Mouse (Mus musculus) liver, embryonic 11.5 days (tissue): ENCODE measurements at regions not wholly inside any gene's neighbourhood (a gene's known extent, or its start where the extent isn't known, plus 50 kb on each side); places are given as distances from the start of the nearest gene placed in this dataset.

Experiments used
- ATAC-seq: fragments of 200-750 bp; cut with Nextera tagmentation; replicated peaks from 2 replicates; pipeline ENCODE4 v1.8.0; 2017; ENCODE audit warnings: moderate number of reproducible peaks, mild to moderate bottlenecking, moderate TSS enrichment, moderate library complexity; ENCODE audit not compliant: low FRiP score
- DNase-seq: peaks from one replicate; pipeline ENCODE4 v3.0.0-alpha.2; 2017; ENCODE audit warnings: low spot score
- H3K27ac ChIP-seq: fragments of 300-500 bp; sonication (generic); 2 replicates; pipeline ENCODE4 v1.5.1; 2014; ENCODE audit warnings: mild to moderate bottlenecking, low read depth, low read length, control low read depth
- H3K27me3 ChIP-seq: fragments of 300-500 bp; sonication (generic); replicated peaks from 2 replicates; pipeline ENCODE4 v1.6.1; 2014; ENCODE audit warnings: low read length, mixed read lengths; ENCODE audit not compliant: control insufficient read depth, insufficient read depth
- H3K36me3 ChIP-seq: fragments of 300-500 bp; sonication (generic); 2 replicates; pipeline ENCODE4 v1.6.1; 2014; ENCODE audit warnings: mild to moderate bottlenecking, low read length, moderate library complexity, mixed read lengths; ENCODE audit not compliant: control insufficient read depth, insufficient read depth
- H3K4me1 ChIP-seq: fragments of 300-500 bp; sonication (generic); replicated peaks from 2 replicates; pipeline ENCODE4 v1.6.1; 2014; ENCODE audit warnings: low read length, mixed read lengths; ENCODE audit not compliant: control insufficient read depth, insufficient read depth
- H3K4me2 ChIP-seq: fragments of 300-500 bp; sonication (generic); 2 replicates; pipeline ENCODE4 v1.6.1; 2014; ENCODE audit warnings: mild to moderate bottlenecking, control low read depth, moderate library complexity
- H3K4me3 ChIP-seq: fragments of 300-500 bp; sonication (generic); 2 replicates; pipeline ENCODE4 v1.5.1; 2014; ENCODE audit warnings: low read depth, low read length, control low read depth
- H3K9ac ChIP-seq: fragments of 300-500 bp; sonication (generic); 2 replicates; pipeline ENCODE4 v1.6.1; 2014; ENCODE audit warnings: low read depth, low read length, control low read depth
- H3K9me3 ChIP-seq: fragments of 300-500 bp; sonication (generic); 2 replicates; pipeline ENCODE4 v1.6.1; 2016; ENCODE audit warnings: low read length, inconsistent platforms, mixed read lengths; ENCODE audit not compliant: control insufficient read depth
- WGBS: fragments of 180-500 bp; shearing (Covaris S2); extraction: QIAGEN DNeasy Blood & Tissue Kit; methylation state at CpG from one replicate; pipeline ENCODE4 v1.1.7; 2014; 5-methylcytosine and 5-hydroxymethylcytosine counted together

- H3K4me1 ChIP-seq: no peaks in the 10 kb centered on the region
- 89% methylated on average over 6 of the region's 6 CpGs for WGBS
- H3K4me2 ChIP-seq: no peak overlapping the region
- no peak overlapping the region for H3K4me3 ChIP-seq
- ATAC-seq: no peak
- no peaks in the 10 kb centered on the region for H3K36me3 ChIP-seq
- DNase-seq: no peak
- no peaks in the 10 kb centered on the region for H3K9me3 ChIP-seq
- no peak overlapping the region for H3K27ac ChIP-seq
- no peaks in the 10 kb centered on the region for H3K27me3 ChIP-seq
- no peak overlapping the region for H3K9ac ChIP-seq
These were observed 72.3 kb upstream of the Nek6 start for GRCm38 (mm10) chr2:38439191-38439590.

- H3K27me3 ChIP-seq: no peaks in the 10 kb centered on the region
- DNase-seq (no peak), ATAC-seq (no peak)
- H3K4me2 ChIP-seq: no peak overlapping the region
- H3K4me1 ChIP-seq: no peaks in the 10 kb centered on the region
- H3K9ac ChIP-seq: no peak overlapping the region
- WGBS: 79% methylated on average over 5 of the region's 5 CpGs
- H3K36me3 ChIP-seq: no peaks in the 10 kb centered on the region
- H3K4me3 ChIP-seq: no peak overlapping the region
- H3K27ac ChIP-seq: no peak overlapping the region
- no peaks in the 10 kb centered on the region for H3K9me3 ChIP-seq
These were observed 71.5 kb upstream of the Nek6 start for GRCm38 (mm10) chr2:38439973-38440372.

- H3K36me3 ChIP-seq: no peaks in the 10 kb centered on the region
- H3K9ac ChIP-seq: no peak overlapping the region
- ATAC-seq: no peak
- no peaks in the 10 kb centered on the region for H3K27me3 ChIP-seq
- H3K4me3 ChIP-seq: no peak overlapping the region
- no peak overlapping the region for H3K27ac ChIP-seq
- DNase-seq: no peak
- no peak overlapping the region for H3K4me2 ChIP-seq
- no peaks in the 10 kb centered on the region for H3K4me1 ChIP-seq
- H3K9me3 ChIP-seq: no peaks in the 10 kb centered on the region
- WGBS: 79% methylated on average over 6 of the region's 6 CpGs
These were observed 62.4 kb upstream of the Nek6 start for GRCm38 (mm10) chr2:38449092-38449491.

GRCm38 (mm10) chr2:38456571-38456970, 54.9 kb upstream of the Nek6 start:
- Histone ChIP-seq H3K27me3 (no peaks in the 10 kb centered on the region), H3K4me2 (no peak overlapping the region), H3K4me3 (no peak overlapping the region), H3K9me3 (no peaks in the 10 kb centered on the region), H3K4me1 (no peaks in the 10 kb centered on the region), H3K27ac (no peak overlapping the region), H3K9ac (no peak overlapping the region), H3K36me3 (no peaks in the 10 kb centered on the region)
- 78% methylated on average over 3 of the region's 3 CpGs for WGBS
- no peak for DNase-seq
- ATAC-seq: no peak

- Histone ChIP-seq H3K9ac (no peak overlapping the region), H3K36me3 (no peaks in the 10 kb centered on the region), H3K4me3 (no peak overlapping the region), H3K27me3 (no peaks in the 10 kb centered on the region), H3K4me2 (no peak overlapping the region), H3K4me1 (no peaks in the 10 kb centered on the region), H3K9me3 (no peaks in the 10 kb centered on the region), H3K27ac (no peak overlapping the region)
- DNase-seq (no peak), ATAC-seq (no peak)
- WGBS: 83% methylated on average over 2 of the region's 2 CpGs
These were observed 51.1 kb upstream of the Nek6 start for GRCm38 (mm10) chr2:38460367-38460766.

- no peak overlapping the region for H3K9ac ChIP-seq
- no peaks in the 10 kb centered on the region for H3K9me3 ChIP-seq
- ATAC-seq: no peak
- no peak for DNase-seq
- no peak overlapping the region for H3K4me2 ChIP-seq
- no peak overlapping the region for H3K27ac ChIP-seq
- no peaks in the 10 kb centered on the region for H3K36me3 ChIP-seq
- H3K4me1 ChIP-seq: no peaks in the 10 kb centered on the region
- H3K4me3 ChIP-seq: no peak overlapping the region
- H3K27me3 ChIP-seq: no peaks in the 10 kb centered on the region
- WGBS: 58% methylated on average over 6 of the region's 6 CpGs
These were observed 50.5 kb upstream of the Nek6 start for GRCm38 (mm10) chr2:38460825-38461540.
